Mouse (Mus musculus) C2C12 (cell line): ENCODE measurements around the gene Slc25a38. TPM values are rescaled to one million over a fixed set of nuclear protein-coding genes. Genes with fewer than 3 reads are reported as not detected.

Experiments
- H3K27me3 ChIP-seq: one replicate; pipeline ENCODE4 v1.6.1; 2011; ENCODE audit not compliant: control insufficient read depth, insufficient read depth, insufficient read length
- H3K36me3 ChIP-seq: one replicate; pipeline ENCODE4 v1.6.1; 2011; ENCODE audit not compliant: control insufficient read depth, insufficient read depth
- H3K4me3 ChIP-seq: one replicate; pipeline ENCODE4 v1.5.1; 2011; ENCODE audit warnings: mild to moderate bottlenecking, control low read depth; ENCODE audit not compliant: poor library complexity, insufficient read depth, severe bottlenecking
- H3K79me2 ChIP-seq: one replicate; pipeline ENCODE4 v1.6.1; 2011; ENCODE audit not compliant: control insufficient read depth, insufficient read depth
- H3K79me3 ChIP-seq: one replicate; pipeline ENCODE4 v1.6.1; 2011; ENCODE audit warnings: low read depth, control low read depth
- H3ac ChIP-seq: one replicate; pipeline ENCODE3; 2011; ENCODE audit warnings: low read depth; ENCODE audit not compliant: control insufficient read depth, insufficient read length
- CEBPB ChIP-seq: IDR thresholded peaks from one replicate; pipeline ENCODE4 v1.6.1; 2011; ENCODE audit warnings: low read depth, mild to moderate bottlenecking, control low read depth, moderate library complexity
- CTCF ChIP-seq: IDR thresholded peaks from one replicate; pipeline ENCODE4 v1.5.1; 2011; ENCODE audit not compliant: control insufficient read depth, insufficient read depth, insufficient read length
- FOSL1 ChIP-seq: IDR thresholded peaks from one replicate; pipeline ENCODE4 v1.8.0; 2011; ENCODE audit warnings: mild to moderate bottlenecking, low read length; ENCODE audit not compliant: poor library complexity, insufficient read depth, severe bottlenecking
- MAX ChIP-seq: IDR thresholded peaks from one replicate; pipeline ENCODE4 v1.6.1; 2011; ENCODE audit warnings: mild to moderate bottlenecking, control low read depth
- MYOD1 ChIP-seq: IDR thresholded peaks from one replicate; pipeline ENCODE4 v1.6.1; 2011; ENCODE audit warnings: low read depth; ENCODE audit not compliant: control insufficient read depth, insufficient read length
- MYOG ChIP-seq: IDR thresholded peaks from one replicate; pipeline ENCODE4 v1.6.1; 2011; ENCODE audit not compliant: control insufficient read depth, insufficient read length; ENCODE audit errors: extremely low read depth
- USF1 ChIP-seq: IDR thresholded peaks from one replicate; pipeline ENCODE4 v1.6.1; 2011; ENCODE audit warnings: low read depth, mild to moderate bottlenecking, control low read depth, moderate library complexity
- polyA plus RNA-seq: library from polyadenylated mRNA; unstranded; fragments of >200 nt; fragmentation: generic; extraction: Trizol; gene quantifications from one replicate; pipeline ENCODE4 v1.2.1, GENCODE M21; 2012; ENCODE audit warnings: missing spikeins

Gene Slc25a38
- polyA plus RNA-seq, 1 experiment: 17.1 TPM

DNA sequence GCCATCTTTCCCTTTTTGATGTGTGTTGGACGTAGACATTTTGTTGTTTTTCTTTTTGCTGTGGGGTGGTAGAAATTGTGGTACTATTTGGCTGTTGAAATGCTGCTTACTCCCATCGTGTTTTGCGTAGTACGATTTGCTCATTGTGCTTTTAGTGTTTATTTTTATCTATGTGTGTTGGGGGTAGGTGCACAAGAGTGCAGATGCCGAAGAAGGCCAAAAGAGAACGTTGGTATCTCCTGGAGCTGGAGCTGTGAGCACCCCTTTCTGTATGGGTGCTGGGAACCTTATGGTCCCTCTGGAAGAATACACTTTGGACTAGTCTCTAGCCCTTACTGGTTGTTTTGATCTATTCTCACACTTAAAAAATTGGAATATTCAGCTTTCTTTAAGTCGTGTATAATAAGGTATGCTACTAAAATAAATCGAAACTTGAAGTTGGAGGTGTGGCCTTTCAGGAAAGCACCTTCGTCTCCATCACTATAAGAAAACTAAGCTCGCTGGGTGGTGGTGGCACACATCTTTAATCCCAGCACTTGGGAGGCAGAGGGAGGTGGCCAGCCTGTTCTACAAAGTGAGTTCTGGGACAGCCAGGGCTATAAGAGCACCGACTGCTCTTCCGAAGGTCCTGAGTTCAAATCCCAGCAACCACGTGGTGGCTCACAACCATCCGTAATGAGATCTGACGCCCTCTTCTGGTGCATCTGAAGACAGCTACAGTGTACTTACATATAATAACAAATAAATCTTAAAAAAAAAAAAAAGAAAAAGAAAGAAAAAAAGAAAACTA lies 1.2 kb downstream of the Slc25a38 start:
- Histone ChIP-seq H3K79me2 (peaks cover 32% of the 10 kb centered on the region), H3ac (no peak overlapping the region), H3K4me3 (peak overlapping the region; percentile 61), H3K79me3 (peaks cover 10% of the 10 kb centered on the region), H3K36me3 (no peaks in the 10 kb centered on the region), H3K27me3 (no peaks in the 10 kb centered on the region)
- TF ChIP-seq CTCF (no peak), MYOD1 (no peak), CEBPB (no peak), USF1 (no peak), MYOG (no peak), FOSL1 (no peak), MAX (no peak)

GRCm38 (mm10) chr9:120112472-120112871 lies 2.3 kb downstream of the Slc25a38 start:
- Histone ChIP-seq H3K36me3 (no peaks in the 10 kb centered on the region), H3K79me3 (peaks cover 10% of the 10 kb centered on the region), H3K27me3 (no peaks in the 10 kb centered on the region), H3K79me2 (peaks cover 32% of the 10 kb centered on the region), H3K4me3 (no peak overlapping the region), H3ac (no peak overlapping the region)
- TF ChIP-seq CEBPB: no peak
- no peak for TF ChIP-seq MYOD1
- no peak for TF ChIP-seq USF1
- TF ChIP-seq MYOG: no peak
- no peak for TF ChIP-seq CTCF
- no peak for TF ChIP-seq MAX
- TF ChIP-seq FOSL1: no peak

GRCm38 (mm10) chr9:120113456-120113855 lies 3.3 kb downstream of the Slc25a38 start:
- H3K36me3 ChIP-seq: no peaks in the 10 kb centered on the region

DNA sequence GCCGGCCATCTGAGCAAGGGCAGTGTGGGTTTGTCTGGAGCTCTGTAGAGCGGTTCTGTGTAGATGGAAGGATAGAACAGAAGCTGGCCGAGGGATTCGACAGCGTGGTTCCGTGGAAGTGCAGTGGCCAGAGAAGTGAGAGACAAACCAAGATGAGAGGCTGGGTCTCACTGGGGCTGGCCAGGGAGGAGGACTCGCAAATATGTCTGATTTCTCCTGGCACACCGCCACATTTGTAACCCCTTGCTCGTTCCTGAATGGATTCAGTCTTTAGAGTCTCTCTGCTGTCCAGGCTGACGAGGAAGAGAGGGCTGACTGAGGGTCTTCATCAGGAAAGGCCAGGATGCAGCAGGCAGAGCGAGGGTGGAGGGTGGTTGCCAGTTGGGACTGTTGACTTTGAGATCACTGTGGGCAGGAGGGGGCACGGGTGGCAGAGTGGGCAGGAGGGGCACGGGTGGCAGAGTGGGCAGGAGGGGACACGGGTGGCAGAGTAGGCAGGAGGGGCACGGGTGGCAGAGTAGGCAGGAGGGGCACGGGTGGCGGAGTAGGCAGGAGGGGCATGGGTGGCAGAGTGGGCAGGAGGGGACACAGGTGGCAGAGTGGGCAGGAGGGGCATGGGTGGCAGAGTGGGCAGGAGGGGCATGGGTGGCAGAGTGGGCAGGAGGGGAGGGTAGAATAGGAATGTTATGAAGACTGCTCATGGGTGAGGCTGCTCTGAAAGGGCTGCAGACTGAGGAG lies 4.0 kb downstream of the Slc25a38 start:
- Histone ChIP-seq H3K4me3 (no peak overlapping the region), H3ac (no peak overlapping the region), H3K79me3 (peaks cover 10% of the 10 kb centered on the region), H3K36me3 (no peaks in the 10 kb centered on the region), H3K79me2 (peaks cover 32% of the 10 kb centered on the region), H3K27me3 (no peaks in the 10 kb centered on the region)
- TF ChIP-seq MYOD1: no peak
- no peak for TF ChIP-seq CEBPB
- no peak for TF ChIP-seq MAX
- no peak for TF ChIP-seq CTCF
- no peak for TF ChIP-seq USF1
- no peak for TF ChIP-seq FOSL1
- TF ChIP-seq MYOG: no peak

More at GRCm38 (mm10) chr9:120113456-120113855, 3.3 kb downstream of the Slc25a38 start:
- peaks cover 10% of the 10 kb centered on the region for H3K79me3 ChIP-seq
- no peak overlapping the region for H3K4me3 ChIP-seq
- TF ChIP-seq MAX (no peak), CTCF (no peak), USF1 (no peak), MYOG (no peak), CEBPB (no peak), MYOD1 (no peak), FOSL1 (no peak)
- peaks cover 32% of the 10 kb centered on the region for H3K79me2 ChIP-seq
- H3K27me3 ChIP-seq: no peaks in the 10 kb centered on the region
- H3ac ChIP-seq: no peak overlapping the region

DNA sequence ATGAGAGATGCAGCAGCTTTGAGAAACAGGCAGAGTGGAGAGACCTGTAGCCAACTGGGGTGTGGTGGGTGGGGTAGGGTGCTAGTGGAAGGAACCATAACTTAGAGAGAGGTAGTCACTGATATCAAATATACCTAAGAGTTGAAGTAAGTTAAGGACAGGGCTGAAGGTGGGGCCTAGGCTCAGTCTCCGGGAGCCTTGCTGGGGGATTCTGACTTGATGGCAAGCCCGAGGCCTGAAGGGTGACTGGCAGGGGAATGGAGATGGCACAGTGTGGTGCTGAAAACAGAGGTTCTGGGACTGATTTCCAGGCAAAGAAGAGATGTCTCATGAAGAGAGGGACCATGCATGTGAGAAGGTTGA lies 4.6 kb downstream of the Slc25a38 start:
- no peak overlapping the region for H3ac ChIP-seq
- no peak for TF ChIP-seq MAX
- no peak for TF ChIP-seq CTCF
- TF ChIP-seq USF1: no peak
- TF ChIP-seq MYOD1: no peak
- no peak for TF ChIP-seq FOSL1
- no peak for TF ChIP-seq MYOG
- TF ChIP-seq CEBPB: no peak
- peaks cover 32% of the 10 kb centered on the region for H3K79me2 ChIP-seq
- no peaks in the 10 kb centered on the region for H3K27me3 ChIP-seq
- H3K36me3 ChIP-seq: no peaks in the 10 kb centered on the region
- H3K79me3 ChIP-seq: peaks cover 10% of the 10 kb centered on the region
- no peak overlapping the region for H3K4me3 ChIP-seq
